Mouse (Mus musculus): Measurements from ENCODE around the gene B9d2. TPM values are rescaled to one million over a fixed set of nuclear protein-coding genes. Genes with fewer than 3 reads are reported as not detected.
"Not testable (repeated sequence)": the region's sequence is repeated elsewhere in the genome, so short reads cannot be mapped to it uniquely, and the experiment has no call there.

The B9d2 gene
- total RNA-seq, 1 experiment: 5.5 TPM

DNA sequence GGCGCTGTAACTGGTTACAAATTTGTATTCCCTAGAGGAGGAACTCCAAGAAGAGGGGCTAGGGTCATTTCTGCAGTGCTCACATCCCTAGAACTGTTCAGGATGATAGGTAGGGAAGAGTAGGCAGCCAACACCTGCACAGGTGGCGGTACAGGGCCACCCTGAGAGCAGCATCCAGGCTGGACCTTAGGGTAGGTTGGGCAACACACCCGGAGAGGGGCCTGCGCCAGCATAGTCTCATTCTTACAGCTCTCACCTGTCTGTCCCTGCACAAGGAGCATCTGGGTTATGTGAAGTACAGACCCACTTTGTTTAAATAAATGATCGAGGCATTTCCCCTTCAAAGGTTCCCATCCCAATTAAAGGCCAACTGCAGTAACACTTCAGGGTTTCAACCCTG is 40.2 kb downstream of the B9d2 start:
- in situ Hi-C loops (cut with MboI; ENCODE audit: low sequenced_read_pairs in 2 of 2, unreplicated experiment in 2 of 2): no loop called here
- Histone ChIP-seq H3K9me3 (ENCODE audit: control insufficient read depth, insufficient read depth, low read depth, low read length) (no peaks in the 10 kb centered on the region), H3K9ac (ENCODE audit: insufficient read depth, low read depth, low read length, poor library complexity, severe bottlenecking) (no peak overlapping the region), H3K36me3 (ENCODE audit: control insufficient read depth, insufficient read depth, low read length, poor library complexity, severe bottlenecking) (peaks cover 43% of the 10 kb centered on the region), H3K27ac (ENCODE audit: insufficient read depth, low read depth, low read length, poor library complexity, severe bottlenecking) (no peak overlapping the region), H3K4me3 (ENCODE audit: insufficient read depth in 1 of 2, low read depth in 1 of 2, low read length in 2 of 2, poor library complexity in 1 of 2, severe bottlenecking in 1 of 2) (no peak overlapping the region), H3K4me1 (ENCODE audit: control insufficient read depth in 2 of 2, insufficient read depth in 2 of 2, low read length in 2 of 2, poor library complexity in 1 of 2) (peaks cover 0 to 3% of the 10 kb centered on the region in 2 experiments; a peak in 1 of 4 replicates)
- TF ChIP-seq ZC3H11A (IDR thresholded peaks at IDR 0.05; ENCODE audit: borderline replicate concordance, low read depth, low read length): no peak
- no peak for TF ChIP-seq MAFK (IDR thresholded peaks at IDR 0.05; ENCODE audit: insufficient read depth, low read depth, low read length)
- TF ChIP-seq HCFC1 (IDR thresholded peaks at IDR 0.05; ENCODE audit: borderline replicate concordance, insufficient read depth, low read length): no peak
- TF ChIP-seq CHD2 (IDR thresholded peaks at IDR 0.05; ENCODE audit: low read depth, low read length): no peak
- TF ChIP-seq ZNF384 (IDR thresholded peaks at IDR 0.05; ENCODE audit: low read depth, low read length): no peak
- no peak for DNase-seq (ENCODE audit: low read depth, low spot score)

DNA sequence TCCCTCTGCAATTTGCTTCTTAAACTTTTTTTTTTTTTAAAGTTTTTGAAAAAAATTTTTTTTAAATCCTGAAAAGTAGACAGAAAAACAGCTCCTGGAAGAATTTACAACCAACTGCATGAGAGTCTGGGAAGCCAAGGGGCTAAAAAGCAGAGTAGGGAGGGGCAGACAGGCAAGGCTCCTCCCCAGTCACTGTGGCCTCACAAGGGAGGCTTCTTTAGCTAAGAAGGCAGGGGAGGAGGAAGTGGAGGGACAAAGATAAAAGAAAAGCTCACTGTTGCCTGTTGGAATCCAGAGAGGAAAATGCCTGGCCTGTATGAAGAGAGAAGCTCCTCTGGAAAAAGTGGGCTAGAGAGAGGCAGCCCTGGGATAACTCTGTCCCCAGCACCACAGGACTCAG is 41.2 kb downstream of the B9d2 start:
- H3K4me3 ChIP-seq (ENCODE audit: insufficient read depth in 1 of 2, low read depth in 1 of 2, low read length in 2 of 2, poor library complexity in 1 of 2, severe bottlenecking in 1 of 2); DNase-seq (ENCODE audit: low read depth, low spot score); H3K9ac ChIP-seq (ENCODE audit: insufficient read depth, low read depth, low read length, poor library complexity, severe bottlenecking); H3K9me3 ChIP-seq (ENCODE audit: control insufficient read depth, insufficient read depth, low read depth, low read length); H3K4me1 ChIP-seq (ENCODE audit: control insufficient read depth in 2 of 2, insufficient read depth in 2 of 2, low read length in 2 of 2, poor library complexity in 1 of 2); H3K27ac ChIP-seq (ENCODE audit: insufficient read depth, low read depth, low read length, poor library complexity, severe bottlenecking); in situ Hi-C loops (cut with MboI; ENCODE audit: low sequenced_read_pairs in 2 of 2, unreplicated experiment in 2 of 2): not testable (repeated sequence)
- peaks cover 50% of the 10 kb centered on the region for H3K36me3 ChIP-seq (ENCODE audit: control insufficient read depth, insufficient read depth, low read length, poor library complexity, severe bottlenecking)

DNA sequence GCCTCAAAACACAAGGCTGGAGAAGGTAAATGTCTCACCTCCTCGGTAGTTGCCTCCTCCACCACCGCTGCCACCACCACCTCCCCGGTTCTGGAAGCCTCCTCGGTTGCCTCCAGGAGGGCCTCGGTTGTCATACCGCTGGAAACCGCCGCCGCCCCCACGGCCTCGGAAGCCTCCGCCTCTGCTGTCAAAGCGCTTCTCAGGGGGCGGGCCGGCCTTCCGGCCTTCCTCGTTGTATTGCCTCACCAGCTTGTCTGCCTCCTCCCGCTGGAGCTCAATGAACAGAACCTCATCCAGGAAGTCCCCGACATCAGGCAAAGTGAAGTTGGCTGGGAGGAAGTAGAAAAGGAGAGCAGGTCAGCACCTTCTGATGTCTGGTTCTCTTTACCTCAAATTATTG is 45.3 kb downstream of the B9d2 start:
- in situ Hi-C loops (cut with MboI; ENCODE audit: low sequenced_read_pairs in 2 of 2, unreplicated experiment in 2 of 2): no loop called here
- TF ChIP-seq HCFC1 (IDR thresholded peaks at IDR 0.05; ENCODE audit: borderline replicate concordance, insufficient read depth, low read length) (no peak), CHD2 (IDR thresholded peaks at IDR 0.05; ENCODE audit: low read depth, low read length) (no peak), MAFK (IDR thresholded peaks at IDR 0.05; ENCODE audit: insufficient read depth, low read depth, low read length) (no peak), ZC3H11A (IDR thresholded peaks at IDR 0.05; ENCODE audit: borderline replicate concordance, low read depth, low read length) (no peak), ZNF384 (IDR thresholded peaks at IDR 0.05; ENCODE audit: low read depth, low read length) (no peak)

GRCm38 (mm10) chr7:25727800-25728199 is 47.2 kb downstream of the B9d2 start:
- DNase-seq (ENCODE audit: low read depth, low spot score): no peak
- H3K27ac ChIP-seq (ENCODE audit: insufficient read depth, low read depth, low read length, poor library complexity, severe bottlenecking): no peak overlapping the region
- no peak for TF ChIP-seq CHD2 (IDR thresholded peaks at IDR 0.05; ENCODE audit: low read depth, low read length)
- TF ChIP-seq ZNF384 (IDR thresholded peaks at IDR 0.05; ENCODE audit: low read depth, low read length): no peak
- no peak for TF ChIP-seq ZC3H11A (IDR thresholded peaks at IDR 0.05; ENCODE audit: borderline replicate concordance, low read depth, low read length)
- TF ChIP-seq MAFK (IDR thresholded peaks at IDR 0.05; ENCODE audit: insufficient read depth, low read depth, low read length): no peak
- no peak for TF ChIP-seq HCFC1 (IDR thresholded peaks at IDR 0.05; ENCODE audit: borderline replicate concordance, insufficient read depth, low read length)

More for the DNA sequence above, 45.3 kb downstream of the B9d2 start:
- H3K9me3 ChIP-seq (ENCODE audit: control insufficient read depth, insufficient read depth, low read depth, low read length): no peaks in the 10 kb centered on the region
- H3K4me1 ChIP-seq (ENCODE audit: control insufficient read depth in 2 of 2, insufficient read depth in 2 of 2, low read length in 2 of 2, poor library complexity in 1 of 2): no peaks in the 10 kb centered on the region; a peak in 1 of 4 replicates
- no peak overlapping the region for H3K9ac ChIP-seq (ENCODE audit: insufficient read depth, low read depth, low read length, poor library complexity, severe bottlenecking)
- H3K4me3 ChIP-seq (ENCODE audit: insufficient read depth in 1 of 2, low read depth in 1 of 2, low read length in 2 of 2, poor library complexity in 1 of 2, severe bottlenecking in 1 of 2): no peak overlapping the region
- no peak overlapping the region for H3K27ac ChIP-seq (ENCODE audit: insufficient read depth, low read depth, low read length, poor library complexity, severe bottlenecking)
- no peak for DNase-seq (ENCODE audit: low read depth, low spot score)
- peaks cover 72% of the 10 kb centered on the region for H3K36me3 ChIP-seq (ENCODE audit: control insufficient read depth, insufficient read depth, low read length, poor library complexity, severe bottlenecking)

GRCm38 (mm10) chr7:25729396-25729795 is 48.8 kb downstream of the B9d2 start:
- Histone ChIP-seq H3K9me3 (ENCODE audit: control insufficient read depth, insufficient read depth, low read depth, low read length) (no peaks in the 10 kb centered on the region), H3K4me3 (ENCODE audit: insufficient read depth in 1 of 2, low read depth in 1 of 2, low read length in 2 of 2, poor library complexity in 1 of 2, severe bottlenecking in 1 of 2) (no peak overlapping the region), H3K27ac (ENCODE audit: insufficient read depth, low read depth, low read length, poor library complexity, severe bottlenecking) (no peak overlapping the region), H3K36me3 (ENCODE audit: control insufficient read depth, insufficient read depth, low read length, poor library complexity, severe bottlenecking) (peaks cover 77% of the 10 kb centered on the region), H3K4me1 (ENCODE audit: control insufficient read depth in 2 of 2, insufficient read depth in 2 of 2, low read length in 2 of 2, poor library complexity in 1 of 2) (no peaks in the 10 kb centered on the region; a peak in 1 of 4 replicates), H3K9ac (ENCODE audit: insufficient read depth, low read depth, low read length, poor library complexity, severe bottlenecking) (no peak overlapping the region)
- TF ChIP-seq MAFK (IDR thresholded peaks at IDR 0.05; ENCODE audit: insufficient read depth, low read depth, low read length): no peak
- no peak for TF ChIP-seq HCFC1 (IDR thresholded peaks at IDR 0.05; ENCODE audit: borderline replicate concordance, insufficient read depth, low read length)
- TF ChIP-seq ZC3H11A (IDR thresholded peaks at IDR 0.05; ENCODE audit: borderline replicate concordance, low read depth, low read length): no peak
- no peak for TF ChIP-seq CHD2 (IDR thresholded peaks at IDR 0.05; ENCODE audit: low read depth, low read length)
- no peak for TF ChIP-seq ZNF384 (IDR thresholded peaks at IDR 0.05; ENCODE audit: low read depth, low read length)
- in situ Hi-C loops (cut with MboI; ENCODE audit: low sequenced_read_pairs in 2 of 2, unreplicated experiment in 2 of 2): no loop called here
- no peak for DNase-seq (ENCODE audit: low read depth, low spot score)

More at GRCm38 (mm10) chr7:25727800-25728199, 47.2 kb downstream of the B9d2 start:
- no peak overlapping the region for H3K9ac ChIP-seq (ENCODE audit: insufficient read depth, low read depth, low read length, poor library complexity, severe bottlenecking)
- peaks cover 79% of the 10 kb centered on the region for H3K36me3 ChIP-seq (ENCODE audit: control insufficient read depth, insufficient read depth, low read length, poor library complexity, severe bottlenecking)
- no peaks in the 10 kb centered on the region for H3K9me3 ChIP-seq (ENCODE audit: control insufficient read depth, insufficient read depth, low read depth, low read length)
- in situ Hi-C loops (cut with MboI; ENCODE audit: low sequenced_read_pairs in 2 of 2, unreplicated experiment in 2 of 2): no loop called here
- H3K4me1 ChIP-seq (ENCODE audit: control insufficient read depth in 2 of 2, insufficient read depth in 2 of 2, low read length in 2 of 2, poor library complexity in 1 of 2): no peaks in the 10 kb centered on the region; a peak in 1 of 4 replicates
- no peak overlapping the region for H3K4me3 ChIP-seq (ENCODE audit: insufficient read depth in 1 of 2, low read depth in 1 of 2, low read length in 2 of 2, poor library complexity in 1 of 2, severe bottlenecking in 1 of 2)
